Mouse (Mus musculus): ENCODE data around the gene Arl15.

Arl15 gene

DNA sequence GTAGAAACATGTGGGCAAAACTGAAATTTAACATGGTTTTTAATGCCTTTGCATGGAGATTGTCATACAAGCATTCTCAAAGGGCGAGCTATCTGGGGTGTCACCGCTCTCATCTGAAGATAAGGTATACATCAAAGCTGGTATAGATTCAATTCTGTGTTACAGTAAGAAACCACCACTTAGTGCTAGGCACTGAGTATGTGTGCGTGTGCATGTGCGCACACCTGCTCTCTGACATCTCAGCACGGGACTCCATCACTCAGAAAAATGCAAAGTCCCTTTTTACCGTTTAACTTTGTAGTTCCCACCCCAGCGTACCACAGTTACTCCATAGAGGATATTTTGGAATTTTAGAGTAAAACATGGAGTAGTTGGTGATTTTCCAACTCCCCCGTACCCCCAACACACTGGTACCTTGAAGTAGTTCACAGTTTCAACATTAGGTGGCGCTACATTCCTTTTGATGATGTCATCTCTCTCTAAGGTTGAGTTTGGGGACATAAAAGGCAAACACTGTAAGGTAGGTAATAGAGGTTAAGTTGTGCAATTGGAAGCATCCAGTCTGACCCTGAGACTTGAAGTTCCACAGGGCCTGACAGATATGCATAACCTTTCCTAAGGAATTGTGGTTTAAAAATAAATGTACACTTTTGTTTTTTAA, 281.5 kb downstream of the Arl15 start:
- DNase-seq: no peak

DNA sequence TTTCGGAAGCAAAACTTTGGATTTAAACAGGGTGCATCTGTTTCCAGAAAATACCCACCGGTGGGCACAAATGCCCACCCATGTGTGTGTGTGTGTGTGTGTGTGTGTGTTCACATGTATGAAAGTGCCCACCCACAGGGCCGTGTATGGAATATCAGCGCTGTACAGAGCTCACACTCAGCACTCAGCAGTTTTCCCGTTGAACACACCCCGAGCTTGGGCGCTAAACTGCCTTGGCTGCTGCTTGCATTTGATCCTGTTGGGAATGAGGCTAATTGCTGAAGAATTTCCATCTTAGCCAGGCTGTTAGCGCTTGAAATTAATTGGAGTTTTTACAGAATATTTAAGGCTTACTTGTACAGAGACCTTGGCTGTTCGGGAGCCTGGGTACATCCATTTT, 282.9 kb downstream of the Arl15 start:
- no peak for DNase-seq

DNA sequence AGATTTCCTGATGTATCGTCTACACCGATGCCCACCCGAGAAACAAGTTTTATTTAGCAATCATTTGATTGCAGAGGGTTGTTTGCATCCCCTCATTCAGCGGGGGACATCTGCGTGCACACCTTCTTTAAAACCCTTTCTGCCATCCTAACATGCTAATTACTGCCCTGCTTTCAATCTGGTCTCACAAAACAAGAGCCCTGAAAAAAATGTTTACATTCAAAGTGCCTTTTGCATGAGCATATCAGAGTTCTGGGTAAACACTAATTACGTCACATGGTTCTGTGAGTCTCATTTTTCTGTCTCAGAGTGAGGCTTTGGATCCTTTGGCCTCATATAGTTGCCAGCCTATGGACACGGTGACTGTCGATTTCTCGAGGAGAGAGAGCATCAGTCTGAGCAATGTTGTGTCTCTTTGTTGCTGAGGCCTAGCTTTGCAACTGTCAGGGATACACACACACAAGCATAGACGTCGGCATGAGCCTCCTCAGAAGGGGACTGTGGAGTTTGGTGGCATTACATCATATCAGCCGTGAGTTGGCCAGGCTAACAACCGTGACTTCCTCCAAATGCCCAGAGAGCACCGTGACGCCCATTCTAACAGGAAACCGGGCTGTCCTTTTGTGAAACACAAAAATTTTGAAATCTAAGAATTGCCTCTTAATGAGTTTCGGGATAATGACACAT, 283.4 kb downstream of the Arl15 start:
- no peak for DNase-seq

DNA sequence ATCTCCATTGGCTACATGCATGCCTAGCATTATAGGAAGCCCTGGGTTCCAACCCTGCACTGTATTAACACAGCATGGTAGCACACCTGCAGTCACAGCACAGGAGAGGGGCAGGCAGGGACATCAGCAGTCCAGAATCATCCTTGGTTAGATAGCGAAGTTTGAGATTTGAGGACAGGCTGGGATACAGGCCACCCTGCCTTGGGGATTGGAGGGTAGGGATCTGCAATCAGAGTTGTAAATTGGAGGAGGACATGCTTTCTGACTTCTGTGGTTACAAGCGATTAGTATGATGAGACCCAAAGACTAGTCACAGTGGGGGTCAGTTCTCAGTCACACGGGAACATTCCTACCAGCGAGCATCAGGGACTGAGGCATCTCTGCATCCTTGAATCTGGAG, 284.5 kb downstream of the Arl15 start:
- no peak for DNase-seq

DNA sequence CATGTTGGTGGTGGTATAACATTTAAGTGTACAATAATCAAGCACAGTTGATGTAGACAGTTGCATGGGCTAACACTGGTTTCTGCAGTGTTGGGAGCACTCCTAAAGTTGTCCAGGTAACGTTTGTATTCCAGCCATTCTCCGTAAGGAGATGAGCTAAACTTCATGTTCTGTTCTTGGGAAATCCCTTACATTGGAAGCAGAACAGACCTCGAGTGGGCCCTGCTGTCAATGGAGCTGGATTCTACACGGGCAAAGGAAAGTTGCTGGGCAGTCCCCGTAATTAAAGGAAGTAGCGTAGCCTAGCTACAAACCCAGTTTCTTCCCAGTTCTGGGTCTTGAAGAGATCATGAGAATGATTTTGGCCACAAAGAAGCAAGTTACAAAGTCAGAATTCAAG, 285.4 kb downstream of the Arl15 start:
- DNase-seq: no peak

DNA sequence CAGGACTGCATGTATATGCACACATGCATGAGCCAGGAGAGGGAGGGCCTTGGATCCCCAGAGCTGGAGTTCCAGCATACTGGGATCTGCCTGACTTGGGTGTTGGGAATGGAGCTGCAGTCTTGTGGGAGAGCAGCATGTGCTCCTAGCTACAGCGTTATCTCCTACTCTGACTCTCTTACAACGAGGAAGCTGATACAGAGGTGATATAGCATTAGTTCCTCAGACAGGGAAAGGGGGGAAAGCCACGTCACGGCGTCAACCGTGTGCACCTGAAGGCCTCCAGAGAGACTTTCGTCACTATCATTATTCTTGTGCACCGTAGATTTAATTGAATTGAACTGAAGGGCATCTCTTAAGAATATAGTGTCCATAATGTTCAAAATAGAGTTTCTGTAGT, 286.2 kb downstream of the Arl15 start:
- no peak for DNase-seq

DNA sequence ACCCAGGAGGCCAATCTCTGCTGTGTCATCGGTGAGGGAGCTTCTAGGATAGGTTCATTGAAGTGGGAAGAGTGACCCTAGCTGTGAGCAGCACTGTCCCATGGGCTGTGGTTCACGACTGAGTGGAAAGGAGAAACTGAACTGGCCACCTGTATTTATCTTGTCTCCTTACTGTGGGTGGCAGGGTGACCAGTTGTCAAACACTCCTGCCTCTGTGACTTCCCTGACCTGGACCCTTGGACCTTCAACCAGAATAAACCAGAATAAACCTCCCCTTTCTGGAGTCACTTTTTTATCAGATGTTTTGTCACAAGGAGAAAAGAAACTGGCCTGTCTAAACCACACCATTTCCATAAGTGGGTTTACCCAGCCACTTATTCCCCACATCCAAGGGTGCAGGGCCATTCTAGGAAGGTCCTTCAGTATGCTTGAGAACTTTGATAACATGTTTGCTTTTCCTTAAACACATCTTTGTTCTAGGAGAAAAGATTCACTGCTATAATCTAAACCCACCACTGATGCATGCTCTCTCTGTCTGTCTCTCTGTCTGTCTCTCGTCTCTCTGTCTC, 289.3 kb downstream of the Arl15 start:
- DNase-seq: no peak

DNA sequence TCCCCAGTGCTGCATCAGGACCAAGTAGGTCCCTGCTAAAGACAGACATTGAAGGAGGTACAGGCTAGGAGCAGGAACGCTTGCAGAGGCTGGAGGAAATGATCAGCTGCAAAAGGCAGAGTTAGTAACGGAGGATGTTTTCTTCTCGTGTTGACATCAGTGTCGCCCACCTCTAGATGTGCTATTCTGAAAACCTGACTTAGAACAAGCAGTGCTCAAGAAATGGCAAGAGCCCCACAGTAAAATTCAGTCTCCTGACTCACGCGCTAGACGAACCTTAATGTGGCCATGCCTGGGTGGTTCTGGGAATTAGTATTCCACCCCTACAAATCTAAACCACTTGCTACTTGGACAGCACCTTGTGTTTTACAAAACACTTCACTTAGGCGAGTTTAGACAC, 291.1 kb downstream of the Arl15 start:
- no peak for DNase-seq

DNA sequence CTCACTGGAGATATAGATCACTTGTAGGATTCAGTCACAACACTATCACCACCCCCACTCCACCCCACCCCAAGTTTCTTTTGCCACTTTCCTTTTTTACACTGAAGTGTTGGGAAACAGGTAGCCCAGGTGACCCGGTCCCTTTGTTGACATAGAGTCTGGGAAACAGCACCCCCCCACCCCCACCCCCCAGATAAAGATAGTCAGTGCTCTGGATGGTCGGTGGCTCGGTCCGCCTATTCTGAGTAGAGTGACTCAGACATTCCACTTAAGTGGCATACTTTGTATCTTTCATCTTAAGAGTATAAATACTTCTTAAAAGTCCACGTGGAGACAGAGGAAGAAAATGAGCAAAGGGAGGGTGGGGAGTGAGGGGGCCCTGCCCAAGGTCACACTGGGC, 292.0 kb downstream of the Arl15 start:
- DNase-seq: no peak

DNA sequence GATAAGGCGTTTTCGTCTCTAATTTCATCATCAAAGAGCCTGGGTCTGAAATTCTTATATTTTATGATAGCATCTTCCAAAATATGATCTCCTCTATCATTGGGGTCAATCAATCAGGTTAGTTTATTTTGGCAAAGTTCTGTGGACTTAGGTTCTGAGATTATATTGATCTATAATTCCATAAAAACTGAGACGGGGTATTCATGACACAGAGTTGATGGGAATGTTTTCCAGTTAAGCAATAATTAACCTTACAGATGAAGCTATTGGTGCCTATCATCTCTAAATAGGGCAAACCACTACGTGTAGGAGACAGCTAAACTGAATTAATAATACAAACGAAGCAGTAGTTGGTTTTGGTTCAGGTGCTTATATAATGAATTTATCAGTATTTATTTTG, 292.5 kb downstream of the Arl15 start:
- DNase-seq: no peak

DNA sequence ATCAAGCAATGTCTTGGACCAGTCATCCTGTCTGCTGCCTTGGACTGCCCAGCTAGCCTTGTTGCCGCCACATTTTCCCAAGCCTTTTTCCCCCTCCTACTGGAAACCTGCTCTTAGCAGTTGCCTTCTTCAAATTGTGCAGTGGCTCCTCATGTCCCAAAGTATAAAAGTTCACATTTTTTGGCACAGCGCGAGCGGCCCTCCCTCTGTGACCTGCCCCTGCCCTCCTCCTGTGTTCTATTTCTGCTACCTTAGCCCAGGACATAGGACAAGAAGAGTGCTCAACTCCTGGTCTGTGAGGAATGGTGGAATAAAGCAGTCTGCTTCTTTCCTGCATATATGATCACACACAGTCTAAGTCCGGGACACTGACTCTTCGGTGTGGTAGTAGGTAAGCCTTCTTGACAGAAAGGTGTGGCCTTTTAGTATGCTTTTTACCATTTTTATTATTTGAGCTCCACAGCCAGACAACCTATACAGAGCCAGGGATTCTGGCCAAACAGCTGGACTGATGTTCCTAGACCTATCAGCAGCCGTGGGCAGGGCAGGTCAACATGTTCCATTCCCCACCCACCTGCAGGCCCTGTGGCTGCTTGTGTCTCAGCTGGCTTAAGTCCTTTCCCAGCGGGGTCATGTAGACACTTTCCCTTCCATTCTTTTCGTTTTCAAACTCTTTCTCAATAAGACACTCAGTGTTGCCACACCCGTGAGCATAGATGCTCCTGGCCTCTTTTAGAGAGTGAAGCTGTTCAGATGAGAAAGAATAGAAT, 293.6 kb downstream of the Arl15 start:
- no peak for DNase-seq

DNA sequence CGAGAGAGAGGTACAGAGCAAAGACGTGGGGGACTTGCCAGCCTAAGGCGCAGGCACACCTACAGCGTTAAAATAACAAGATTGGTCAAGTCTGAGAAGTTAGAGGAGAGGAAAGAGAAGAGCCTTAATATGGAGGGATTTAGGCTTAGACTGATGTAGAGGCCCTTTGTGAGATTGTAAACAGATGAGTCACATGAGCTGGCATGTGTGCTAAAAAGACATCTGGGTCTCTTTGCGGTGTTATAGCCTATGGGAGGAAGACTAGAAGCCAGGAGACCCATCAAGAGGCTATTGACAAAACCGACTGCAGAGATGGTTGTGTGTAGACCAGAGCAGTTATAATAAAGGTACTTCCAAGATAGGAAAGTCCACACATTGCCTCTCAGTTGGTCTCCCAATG, 296.5 kb downstream of the Arl15 start:
- no peak for DNase-seq

DNA sequence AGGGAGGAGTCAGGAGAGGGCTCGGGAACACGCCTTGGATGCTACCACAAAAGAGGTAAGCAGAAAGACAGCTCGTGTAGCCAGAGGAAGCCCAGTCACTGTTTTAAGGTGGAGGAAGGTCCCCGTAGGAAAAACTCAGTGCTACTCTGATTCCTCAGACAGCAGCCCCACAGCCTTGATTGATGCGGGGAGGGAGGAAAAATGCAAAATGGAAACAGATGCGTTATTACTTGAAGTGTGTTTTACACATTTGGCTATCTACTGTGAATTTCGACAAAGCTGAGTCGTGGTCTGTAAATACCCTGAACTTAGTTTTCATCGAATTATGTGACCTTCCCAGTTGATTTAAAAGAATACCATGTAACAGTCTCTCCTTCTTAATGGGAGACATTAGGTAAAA, 296.9 kb downstream of the Arl15 start:
- DNase-seq: no peak

DNA sequence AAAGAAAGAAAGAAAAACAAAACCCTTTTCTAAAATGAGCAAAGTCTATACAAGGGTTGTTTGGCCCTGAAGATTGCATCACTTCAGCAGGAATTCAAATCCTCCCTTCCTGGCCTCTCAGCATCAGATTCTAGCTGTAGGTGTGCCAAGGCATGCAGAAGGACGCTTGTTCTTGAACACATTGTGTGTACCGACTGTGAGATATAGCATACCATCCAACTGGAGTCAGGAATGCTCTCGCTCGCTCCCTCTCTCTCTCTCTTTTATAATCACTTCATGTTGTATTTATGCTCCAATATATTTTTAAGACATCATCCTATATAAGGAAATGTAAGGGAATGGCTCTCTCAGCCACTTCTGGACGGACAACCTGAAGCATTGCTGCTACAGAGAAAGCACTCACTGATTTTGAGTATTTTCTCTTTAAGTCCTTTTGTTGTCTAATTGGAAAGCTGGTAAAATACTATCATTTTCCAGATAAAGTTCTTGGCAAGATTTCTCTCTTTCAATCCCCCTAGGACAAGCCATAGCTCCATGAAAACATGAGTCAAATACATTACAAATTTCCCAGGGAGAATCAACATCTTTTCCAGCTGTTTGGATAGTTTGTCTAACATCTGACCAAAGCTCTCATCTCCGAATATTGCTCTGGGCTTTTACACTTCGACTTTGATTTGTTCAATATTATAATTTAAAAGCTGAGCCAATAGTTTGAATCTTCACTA, 300.0 kb downstream of the Arl15 start:
- no peak for DNase-seq

DNA sequence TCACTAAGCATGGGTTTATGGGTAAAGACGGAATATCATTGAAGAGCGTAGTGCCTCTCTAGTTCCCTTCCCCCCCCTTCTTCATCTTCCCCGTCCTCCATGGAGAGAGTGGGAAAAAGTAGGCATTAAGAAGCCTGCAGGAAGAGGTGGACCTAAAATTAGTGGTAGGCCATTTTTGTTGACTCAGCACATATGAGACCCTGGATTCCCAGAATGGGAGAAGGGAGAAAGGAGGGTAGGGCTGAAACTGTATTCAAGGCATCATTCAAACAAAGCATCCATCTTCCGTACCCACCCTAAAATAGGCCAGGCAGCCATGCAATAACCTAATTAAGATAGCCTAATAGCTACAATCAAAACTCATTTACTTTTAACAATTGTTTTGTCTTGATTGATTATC, 301.1 kb downstream of the Arl15 start:
- DNase-seq: no peak

DNA sequence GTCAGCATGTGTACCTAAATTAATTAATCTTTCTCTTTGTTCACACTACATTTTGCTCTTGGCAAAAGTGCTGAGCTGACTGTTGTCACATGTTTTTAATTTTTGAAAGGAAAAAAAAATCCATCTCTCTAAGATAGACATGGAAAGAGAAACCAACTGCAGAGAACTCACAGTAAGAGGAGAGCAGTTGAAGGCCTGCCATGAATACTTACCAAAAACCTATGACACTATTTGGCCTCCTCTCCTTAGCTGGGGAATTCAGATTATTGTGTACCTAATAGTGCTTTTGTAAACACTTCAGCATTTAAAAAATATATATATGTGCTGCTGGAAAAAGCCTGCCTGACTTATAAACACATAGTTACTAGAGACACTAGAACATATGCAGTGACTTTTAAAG, 302.1 kb downstream of the Arl15 start:
- DNase-seq: no peak

DNA sequence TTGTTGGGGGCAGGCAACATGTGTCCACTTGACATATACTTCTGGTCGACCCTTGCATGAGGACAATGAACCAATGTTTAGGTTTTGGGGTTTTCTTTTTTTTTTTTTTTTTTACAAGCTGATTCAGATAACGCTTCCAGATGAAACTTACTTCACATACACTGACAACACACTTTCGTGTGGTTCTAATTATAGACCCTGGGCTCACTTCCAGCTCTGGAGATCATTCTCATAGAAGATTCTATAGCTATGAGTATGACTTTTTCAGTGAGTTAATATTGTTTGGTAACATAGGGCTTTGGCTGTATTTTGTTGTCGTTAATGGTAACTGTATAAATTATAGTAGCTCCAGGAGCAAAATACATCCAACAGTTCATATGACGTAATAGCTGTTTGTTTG, 306.9 kb downstream of the Arl15 start:
- no peak for DNase-seq

DNA sequence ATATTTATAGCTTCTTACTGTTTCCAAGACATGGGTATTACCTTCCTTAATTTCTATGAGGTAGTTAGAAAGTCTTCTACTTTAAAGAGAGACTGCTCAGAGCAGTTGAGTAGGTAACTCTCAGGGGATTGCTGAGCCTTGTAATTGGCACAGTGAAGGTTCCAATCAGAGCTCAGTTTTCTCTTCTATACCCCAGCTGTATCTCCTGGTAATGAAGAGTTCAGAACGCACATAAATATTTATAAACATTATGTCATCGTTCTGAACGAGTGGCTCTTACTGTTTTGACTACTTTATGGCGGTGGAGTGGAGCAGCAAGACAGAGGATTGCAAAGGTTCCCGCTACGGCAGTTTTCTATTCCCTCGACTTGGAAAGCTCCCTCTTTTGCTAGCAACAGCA, 311.8 kb downstream of the Arl15 start:
- no peak for DNase-seq

DNA sequence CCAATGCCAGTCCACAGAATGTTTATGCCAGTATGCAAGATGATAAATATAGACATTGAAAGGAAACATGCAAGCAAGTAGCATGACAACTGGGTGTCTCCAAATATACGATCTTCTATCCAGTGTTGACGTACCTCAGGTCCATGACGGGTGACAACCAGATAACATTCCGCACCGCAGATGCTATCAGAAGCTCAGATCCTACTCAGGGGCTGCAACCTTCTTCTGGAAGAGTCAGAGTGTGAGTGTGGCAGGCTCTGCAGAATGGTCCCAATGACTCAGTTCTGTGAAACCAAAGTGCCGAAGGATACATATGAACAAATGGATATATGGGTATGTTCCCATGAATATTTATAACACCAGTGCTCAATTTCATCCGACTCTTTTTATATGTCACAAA, 313.2 kb downstream of the Arl15 start:
- DNase-seq: no peak

DNA sequence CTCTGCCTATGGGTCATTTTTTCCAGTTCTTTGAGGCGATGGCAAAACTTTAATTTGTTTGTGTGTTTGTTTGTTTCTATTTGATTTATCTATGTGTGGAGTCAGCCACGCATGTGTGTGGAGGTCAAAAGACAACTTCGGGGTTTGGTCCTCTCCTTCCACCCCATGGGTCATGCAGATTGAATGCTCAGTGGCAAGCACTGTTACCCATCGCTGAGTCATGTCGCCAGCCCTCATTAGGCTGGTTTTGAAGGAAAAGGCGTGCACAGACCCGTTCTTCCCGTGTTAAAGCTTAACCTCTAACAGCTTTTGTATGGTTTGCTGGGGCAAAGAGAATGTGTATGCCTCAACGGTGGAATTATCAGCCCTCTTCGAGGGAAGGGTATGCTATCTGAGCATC, 315.1 kb downstream of the Arl15 start:
- DNase-seq: no peak

DNA sequence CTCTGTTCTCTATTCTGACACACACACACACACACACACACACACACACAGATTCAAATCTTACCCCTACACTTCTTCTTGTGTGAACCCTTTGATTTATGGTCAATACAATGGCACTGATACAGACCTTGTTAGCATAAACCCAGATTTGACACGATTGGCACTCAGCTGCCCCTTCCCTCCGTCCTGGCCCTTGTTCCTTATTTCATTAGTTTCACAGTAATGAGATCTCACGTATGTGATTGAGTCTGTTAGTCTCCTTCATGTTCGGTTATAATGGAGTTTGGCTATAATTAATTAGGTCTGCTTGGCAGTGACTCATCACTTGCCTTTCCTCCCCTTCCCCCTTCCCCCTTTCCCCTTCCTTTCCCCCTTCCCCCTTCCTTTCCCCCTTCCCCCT, 315.5 kb downstream of the Arl15 start:
- no peak for DNase-seq

DNA sequence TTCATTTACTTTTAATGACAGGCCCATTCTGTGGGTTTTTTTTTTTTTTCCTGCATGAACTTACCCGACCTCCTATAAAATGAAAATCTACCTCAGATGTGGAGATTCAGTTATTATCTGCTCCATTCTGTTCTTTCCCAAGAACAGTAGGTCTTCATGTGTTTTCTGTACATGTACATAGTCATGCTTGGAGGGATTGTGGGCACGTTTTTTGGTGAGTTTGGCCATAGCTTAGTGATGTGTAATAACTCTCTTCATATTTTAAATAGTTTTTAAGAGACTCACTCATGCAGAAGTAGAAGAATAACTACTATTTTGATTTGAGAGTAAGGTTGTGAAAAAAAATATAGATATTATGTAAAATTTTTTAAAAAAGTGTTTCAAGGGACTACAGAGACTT, 319.2 kb downstream of the Arl15 start:
- no peak for DNase-seq

DNA sequence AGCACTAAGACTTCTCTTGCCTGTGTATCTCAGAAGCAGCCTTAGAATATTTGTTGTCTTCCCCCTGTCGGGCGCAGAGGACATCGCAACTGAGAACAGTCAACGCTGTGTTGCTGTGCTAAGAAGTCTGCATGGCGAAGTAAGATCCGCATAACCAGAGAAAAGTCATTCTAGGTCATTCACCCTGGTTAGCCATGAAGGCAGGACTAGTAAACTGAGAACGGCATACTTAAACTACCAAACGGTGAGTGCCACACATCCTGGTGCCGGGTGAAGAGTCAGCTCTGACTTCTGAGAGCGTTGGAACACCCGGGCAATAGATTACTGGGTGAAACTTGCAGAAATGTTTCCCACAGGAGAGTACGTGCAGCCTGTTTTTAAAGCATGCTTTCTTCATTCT, 320.3 kb downstream of the Arl15 start:
- no peak for DNase-seq
